Mouse (Mus musculus): ENCODE data around the gene Rnf111.

DNA sequence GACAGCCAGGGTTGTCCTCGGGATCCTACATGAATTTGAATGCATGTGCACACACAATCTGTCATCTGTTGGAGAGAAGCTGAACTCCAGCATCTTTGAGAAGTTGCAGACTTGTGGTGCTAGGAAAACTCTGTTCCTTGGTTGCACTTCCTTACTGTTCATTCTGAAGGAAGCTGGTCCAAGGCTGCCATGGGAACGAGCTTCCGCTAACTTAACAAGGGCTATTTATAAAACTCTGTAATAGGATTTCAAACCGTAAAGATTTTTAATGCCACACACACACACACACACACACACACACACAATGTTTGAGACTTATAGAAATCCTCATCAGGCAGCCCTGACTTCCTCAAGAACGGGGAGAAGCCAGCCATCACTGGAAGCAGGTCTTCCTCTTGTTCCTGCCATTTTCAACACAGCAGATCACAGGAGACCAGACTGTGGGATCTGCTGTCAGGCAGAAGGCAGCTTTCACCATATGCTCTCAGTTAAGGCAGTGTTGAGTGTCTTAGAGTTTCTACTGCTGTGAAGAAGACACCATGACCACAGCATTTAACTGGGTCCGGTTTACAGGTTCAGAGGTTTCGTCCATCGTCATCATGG is 101.5 kb downstream of the Rnf111 start:
- no peak for TF ChIP-seq POLR2A (IDR thresholded peaks at IDR 0.05; ENCODE audit: insufficient read length, low read depth)
- no peak for TF ChIP-seq TCF3 (IDR thresholded peaks at IDR 0.05; ENCODE audit: insufficient read length, low read depth)
- no peak for TF ChIP-seq USF1 (IDR thresholded peaks at IDR 0.05; ENCODE audit: low read depth)
- TF ChIP-seq POLR2AphosphoS2 (IDR thresholded peaks at IDR 0.05; ENCODE audit: insufficient read length, low read depth): no peak
- no peak for TF ChIP-seq MAX (IDR thresholded peaks at IDR 0.05; ENCODE audit: low read depth)
- no peak for TF ChIP-seq MYOG (IDR thresholded peaks at IDR 0.05; ENCODE audit: control insufficient read depth in 1 of 3, insufficient read depth in 1 of 3, insufficient read length in 2 of 3, low read depth in 2 of 3)
- no peak for TF ChIP-seq CEBPB (IDR thresholded peaks at IDR 0.05; ENCODE audit: insufficient read depth, poor library complexity, severe bottlenecking)
- no peak for TF ChIP-seq E2F4 (IDR thresholded peaks at IDR 0.05; ENCODE audit: insufficient read depth)
- no peak for TF ChIP-seq SRF (IDR thresholded peaks at IDR 0.05; ENCODE audit: control insufficient read depth, insufficient read length, low read depth)
- TF ChIP-seq REST (IDR thresholded peaks at IDR 0.05; ENCODE audit: insufficient read depth, insufficient read length): no peak
